ENCODE assay signal across 18 mouse cellular contexts in the genomic region with DNA sequence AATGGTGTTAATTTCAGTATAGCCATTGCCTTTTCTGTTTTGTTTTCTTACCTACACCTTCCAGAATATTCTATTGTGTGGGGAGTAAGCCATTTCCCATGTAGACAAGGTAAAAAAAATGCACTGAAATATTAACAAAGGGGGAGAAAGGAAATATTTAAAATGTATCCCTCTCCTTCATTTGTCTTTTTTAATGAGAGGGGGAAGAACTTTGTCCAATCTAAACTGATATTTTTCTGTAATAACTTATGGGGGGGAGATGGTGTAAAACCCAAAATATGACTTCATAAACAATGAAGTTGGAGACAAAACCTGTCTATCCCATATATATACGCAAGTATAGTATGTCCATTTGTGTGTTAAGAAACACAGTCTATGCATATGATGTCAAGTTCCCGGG. TPM values are rescaled to one million over a fixed set of nuclear protein-coding genes. Genes with fewer than 3 reads are reported as not detected.
DNase-seq lines count a peak whose midpoint lies in the region; ATAC-seq lines count a peak whose summit lies in the region.
"Had no signal": no experiment of that assay in that cellular context is flagged by ENCODE, and none has a peak within 500 bp of the region (broad histone marks: within the 10 kb centered on the region; RNA-seq: fewer than 3 reads in every experiment).

No protein-coding gene starts in this region.

- peak overlapping the region; percentile 91 for H3K4me2 ChIP-seq in forebrain, embryonic 12.5 days
- peak overlapping the region; percentile 96 for H3K4me2 ChIP-seq in midbrain, embryonic 11.5 days
- peak overlapping the region; percentile 99 for H3K4me2 ChIP-seq in neural tube, embryonic 14.5 days (ENCODE audit: low read depth, low read length)
- H3K4me2 ChIP-seq: heart, embryonic 15.5 days; limb, embryonic 15.5 days had no signal

- peaks cover 15% of the 10 kb centered on the region for H3K4me1 ChIP-seq in forebrain, embryonic 12.5 days
- H3K4me1 ChIP-seq in hindbrain, embryonic 10.5 days (replicated peaks) = peaks cover 21% of the 10 kb centered on the region
- no peaks in the 10 kb centered on the region for H3K4me1 ChIP-seq in midbrain, embryonic 11.5 days (ENCODE audit: control insufficient read depth, insufficient read depth, low read length)
- peaks cover 7% of the 10 kb centered on the region for H3K4me1 ChIP-seq in neural tube, embryonic 14.5 days (ENCODE audit: control insufficient read depth, insufficient read depth, low read length)

- DNase-seq in hindbrain, embryonic 10.5 days (ENCODE audit: low spot score) = no peak
- peak; percentile 92 for DNase-seq in midbrain, embryonic 11.5 days (ENCODE audit: low spot score, missing footprints)
- DNase-seq in retina, embryonic 14.5 days (ENCODE audit: low spot score) = no peak
- DNase-seq in embryo, embryonic 10 days (ENCODE audit: low spot score) = no peak
- DNase-seq in Muller cell, postnatal 12 days (ENCODE audit: inconsistent ontology term) = no peak
- DNase-seq: adrenal gland, adult 8-10 months; cerebellum, adult 8-10 months; heart, adult 11 months; kidney, adult 2 months; kidney, postnatal 4 days; liver, postnatal 0 days; thymus, postnatal 4 days had no signal

- no peak overlapping the region for H3K27ac ChIP-seq in forebrain, embryonic 12.5 days
- H3K27ac ChIP-seq in hindbrain, embryonic 10.5 days = peak overlapping the region; percentile 99
- 0 out of 2 replicates have a peak overlapping the region, but pooled peaks have one; percentile 100 for H3K27ac ChIP-seq in midbrain, embryonic 11.5 days (ENCODE audit: low read depth, low read length)
- no peak overlapping the region for H3K27ac ChIP-seq in neural tube, embryonic 14.5 days (ENCODE audit: low read depth, low read length)
- H3K27ac ChIP-seq: heart, embryonic 15.5 days; limb, embryonic 15.5 days had no signal

- peak overlapping the region; percentile 94 for H3K4me3 ChIP-seq in forebrain, embryonic 12.5 days (replicated peaks)
- peak overlapping the region; percentile 82 for H3K4me3 ChIP-seq in hindbrain, embryonic 10.5 days
- peak overlapping the region; percentile 99 for H3K4me3 ChIP-seq in midbrain, embryonic 11.5 days (ENCODE audit: low read depth, low read length)
- H3K4me3 ChIP-seq in neural tube, embryonic 14.5 days (ENCODE audit: low read depth, low read length) = peak overlapping the region; percentile 87
- H3K4me3 ChIP-seq: heart, embryonic 15.5 days; limb, embryonic 15.5 days had no signal

- 13% methylated on average over 2 of the region's 2 CpGs for WGBS in forebrain, embryonic 12.5 days
- 12% methylated on average over 2 of the region's 2 CpGs for WGBS in hindbrain, embryonic 10.5 days
- 9% methylated on average over 2 of the region's 2 CpGs for WGBS in midbrain, embryonic 11.5 days
- WGBS in neural tube, embryonic 14.5 days = 13% methylated on average over 2 of the region's 2 CpGs

- no peaks in the 10 kb centered on the region for H3K36me3 ChIP-seq in forebrain, embryonic 12.5 days (replicated peaks)
- H3K36me3 ChIP-seq in hindbrain, embryonic 10.5 days = peaks cover 15% of the 10 kb centered on the region; the same call in 1 of the 2 replicates
- no peaks in the 10 kb centered on the region for H3K36me3 ChIP-seq in midbrain, embryonic 11.5 days (ENCODE audit: control insufficient read depth, insufficient read depth, low read length)
- H3K36me3 ChIP-seq in neural tube, embryonic 14.5 days (ENCODE audit: control insufficient read depth, insufficient read depth, low read length) = no peaks in the 10 kb centered on the region
- H3K36me3 ChIP-seq: G1E; heart, embryonic 15.5 days; limb, embryonic 15.5 days had no signal

- peaks cover 9% of the 10 kb centered on the region for H3K27me3 ChIP-seq in forebrain, embryonic 12.5 days
- H3K27me3 ChIP-seq in hindbrain, embryonic 10.5 days (ENCODE audit: insufficient read depth, poor library complexity, severe bottlenecking) = peaks cover 56% of the 10 kb centered on the region
- H3K27me3 ChIP-seq in midbrain, embryonic 11.5 days (ENCODE audit: control insufficient read depth, insufficient read depth, low read length) = no peaks in the 10 kb centered on the region
- H3K27me3 ChIP-seq in neural tube, embryonic 14.5 days (ENCODE audit: control insufficient read depth, insufficient read depth, low read length) = no peaks in the 10 kb centered on the region

- ATAC-seq in forebrain, embryonic 12.5 days (ENCODE audit: low FRiP score) = no peak
- ATAC-seq in midbrain, embryonic 11.5 days (ENCODE audit: low FRiP score) = no peak
- ATAC-seq in neural tube, embryonic 14.5 days (ENCODE audit: low read depth) = no peak
- ATAC-seq: liver, postnatal 0 days had no signal

- H3K9me3 ChIP-seq in forebrain, embryonic 12.5 days = no peaks in the 10 kb centered on the region
- H3K9me3 ChIP-seq in hindbrain, embryonic 10.5 days = no peaks in the 10 kb centered on the region
- no peaks in the 10 kb centered on the region for H3K9me3 ChIP-seq in midbrain, embryonic 11.5 days (ENCODE audit: control insufficient read depth, low read length)
- no peaks in the 10 kb centered on the region for H3K9me3 ChIP-seq in neural tube, embryonic 14.5 days (ENCODE audit: control insufficient read depth, low read length)
- H3K9me3 ChIP-seq: heart, embryonic 15.5 days; limb, embryonic 15.5 days had no signal

- peak overlapping the region; percentile 99 for H3K9ac ChIP-seq in forebrain, embryonic 12.5 days
- H3K9ac ChIP-seq in midbrain, embryonic 11.5 days (ENCODE audit: low read length) = peak overlapping the region; percentile 99
- H3K9ac ChIP-seq in neural tube, embryonic 14.5 days (replicated peaks; ENCODE audit: low read depth, low read length) = peak overlapping the region; percentile 44
- H3K9ac ChIP-seq: heart, embryonic 15.5 days; limb, embryonic 15.5 days; liver, postnatal 0 days had no signal

RNA-seq across cellular contexts. Expression of a gene that starts 3.0 kb away (rescaled TPM):
- 39.3 and 47.8 TPM in 2 replicates for polyA plus RNA-seq in forebrain, embryonic 12.5 days (2016; fragmentation: Nextera tagmentation; extraction: Ambion mirVana)
- 44.0 and 45.4 TPM in 2 replicates for polyA plus RNA-seq in hindbrain, embryonic 10.5 days (2016; fragmentation: Nextera tagmentation; extraction: Ambion mirVana)
- 55.6 and 66.9 TPM in 2 replicates for polyA plus RNA-seq in midbrain, embryonic 11.5 days (2014; fragmentation: Nextera tagmentation; extraction: Ambion mirVana)
- 18.3 and 21.4 TPM in 2 replicates for polyA plus RNA-seq in neural tube, embryonic 14.5 days (2014; fragmentation: Nextera tagmentation; extraction: Ambion mirVana)
- polyA plus RNA-seq: G1E; kidney, adult 2 months; liver, postnatal 0 days; spleen, adult 2 months had no signal

Comparison
In these comparisons a context has a peak if more than half of its experiments do, and no peak if none do; other contexts are left out.
1. H3K27ac ChIP-seq: peak in hindbrain, embryonic 10.5 days (single experiment) and midbrain, embryonic 11.5 days (single experiment); none in forebrain, embryonic 12.5 days (single experiment) and neural tube, embryonic 14.5 days (single experiment).
2. H3K9ac ChIP-seq: peak in every context shown above with its lines; median percentile 99 in forebrain, embryonic 12.5 days; 99 in midbrain, embryonic 11.5 days; 44 in neural tube, embryonic 14.5 days.
3. Peak in every context shown above with its lines, with median percentiles within 50 percentile points of each other: H3K4me2 ChIP-seq and H3K4me3 ChIP-seq.